Mouse (Mus musculus) limb, embryonic 15.5 days (tissue): ENCODE measurements around the gene Hoxb9. TPM values are rescaled to one million over a fixed set of nuclear protein-coding genes. Genes with fewer than 3 reads are reported as not detected.

ENCODE experiments used
- ATAC-seq: fragments of 200-750 bp; cut with Nextera tagmentation; 2 replicates; pipeline ENCODE4 v1.8.0; 2017; ENCODE audit warnings: low read depth, moderate TSS enrichment; ENCODE audit not compliant: insufficient number of reproducible peaks, low FRiP score, low TSS enrichment
- H3K27ac ChIP-seq: fragments of 300-500 bp; sonication (generic); 2 replicates; pipeline ENCODE4 v1.5.1; 2015; ENCODE audit warnings: moderate library complexity, mild to moderate bottlenecking, inconsistent platforms
- H3K27me3 ChIP-seq: fragments of 300-500 bp; sonication (generic); 2 replicates; pipeline ENCODE4 v1.6.1; 2015; ENCODE audit warnings: inconsistent platforms
- H3K36me3 ChIP-seq: fragments of 300-500 bp; sonication (generic); 2 replicates; pipeline ENCODE4 v1.6.1; 2015; ENCODE audit warnings: inconsistent platforms
- H3K4me1 ChIP-seq: fragments of 300-500 bp; sonication (generic); 2 replicates; pipeline ENCODE4 v1.6.1; 2015; ENCODE audit warnings: inconsistent platforms
- H3K4me2 ChIP-seq: fragments of 300-500 bp; sonication (generic); 2 replicates; pipeline ENCODE4 v1.6.1; 2015; ENCODE audit warnings: mild to moderate bottlenecking, inconsistent platforms
- H3K4me3 ChIP-seq: fragments of 300-500 bp; sonication (generic); 2 replicates; pipeline ENCODE4 v1.5.1; 2015; ENCODE audit warnings: mild to moderate bottlenecking, inconsistent platforms
- H3K9ac ChIP-seq: fragments of 300-500 bp; sonication (generic); 2 replicates; pipeline ENCODE4 v1.6.1; 2015; ENCODE audit warnings: inconsistent platforms
- H3K9me3 ChIP-seq: fragments of 300-500 bp; sonication (generic); 2 replicates; pipeline ENCODE4 v1.6.1; 2016; ENCODE audit warnings: inconsistent platforms
- WGBS: fragments of 180-500 bp; shearing (Covaris S2); methylation state at CpG from one replicate; pipeline ENCODE4 v1.1.7; 2015; 5-methylcytosine and 5-hydroxymethylcytosine counted together
- polyA plus RNA-seq: library from polyadenylated mRNA; unstranded; fragments of >200 nt; fragmentation: Nextera tagmentation; extraction: Ambion mirVana; gene quantifications from 2 replicates; pipeline ENCODE4 v1.2.1, GENCODE M21; 2015

The Hoxb9 gene
- polyA plus RNA-seq, 1 experiment from 2014 or later, result 1.4 TPM

DNA sequence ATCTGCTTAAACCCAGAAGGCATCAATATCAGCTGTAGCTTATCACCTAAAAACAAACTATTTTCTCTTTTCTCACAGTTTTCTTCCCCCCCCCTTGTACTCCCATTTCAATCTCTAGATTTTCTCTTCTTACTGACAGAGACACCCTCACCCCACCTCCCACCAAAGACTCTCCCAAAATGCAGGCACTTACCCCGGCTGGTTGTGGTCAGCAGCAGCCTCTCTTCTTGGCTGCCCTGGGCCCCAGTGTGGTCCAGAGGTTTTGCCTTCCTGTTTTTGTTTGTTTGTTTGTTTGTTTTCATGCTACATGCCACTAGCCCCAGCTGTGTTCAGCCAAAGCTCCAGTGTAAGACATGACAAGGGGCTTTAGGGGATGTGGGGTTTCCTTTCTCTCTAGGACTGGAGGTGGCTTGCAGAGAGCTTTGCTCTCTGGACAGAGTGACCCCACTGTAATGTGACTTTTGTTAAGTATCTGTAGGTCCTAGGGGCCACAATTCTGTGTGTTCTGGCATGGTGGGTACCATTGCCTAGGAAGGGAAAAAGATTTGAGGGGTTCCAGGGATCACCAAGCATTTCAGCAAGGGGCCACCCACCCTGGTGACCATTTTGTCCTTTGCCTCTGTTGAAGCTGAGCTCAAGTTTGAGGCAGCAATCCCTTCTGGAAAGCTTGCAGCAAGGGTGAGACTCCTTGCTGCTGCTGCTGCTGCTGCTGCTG is 3.1 kb upstream of the Hoxb9 start:
- Histone ChIP-seq H3K9ac (no peak overlapping the region), H3K4me2 (no peak overlapping the region), H3K4me1 (peaks cover 26% of the 10 kb centered on the region), H3K4me3 (no peak overlapping the region), H3K9me3 (no peaks in the 10 kb centered on the region), H3K36me3 (no peaks in the 10 kb centered on the region), H3K27me3 (peaks cover 97% of the 10 kb centered on the region), H3K27ac (no peak overlapping the region)
- no peak for ATAC-seq
- 32% methylated on average over 1 of the region's 1 CpGs for WGBS

DNA sequence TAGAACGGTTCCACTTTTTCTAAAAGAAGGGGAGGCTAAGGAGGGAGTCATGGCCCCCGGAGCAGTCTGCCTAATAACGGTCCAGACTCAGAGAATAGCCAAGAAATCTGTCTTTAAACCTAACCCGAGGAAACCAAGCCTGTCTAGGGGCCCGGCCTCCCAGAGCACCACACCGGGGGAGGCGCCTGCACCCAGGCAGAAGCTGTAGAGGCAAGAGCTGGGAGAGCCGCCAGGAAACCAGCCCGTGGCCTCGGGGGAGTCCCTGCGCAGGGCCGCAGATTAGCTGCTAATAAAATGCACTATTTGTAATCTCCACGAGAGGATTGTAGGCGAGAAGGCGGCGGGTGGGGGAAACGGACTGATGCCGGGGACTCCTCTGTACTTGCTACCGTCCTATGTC is 1.4 kb upstream of the Hoxb9 start:
- Histone ChIP-seq H3K27ac (no peak overlapping the region), H3K36me3 (no peaks in the 10 kb centered on the region), H3K4me3 (no peak overlapping the region), H3K27me3 (peaks cover 97% of the 10 kb centered on the region), H3K4me2 (no peak overlapping the region), H3K9me3 (no peaks in the 10 kb centered on the region), H3K9ac (no peak overlapping the region), H3K4me1 (peaks cover 26% of the 10 kb centered on the region)
- no peak for ATAC-seq
- WGBS, result 1% methylated on average over 19 of the region's 19 CpGs

- H3K9ac ChIP-seq, result no peak overlapping the region
- WGBS, result under 1% methylated on average over 52 of the region's 52 CpGs
- peaks cover 26% of the 10 kb centered on the region for H3K4me1 ChIP-seq
- H3K36me3 ChIP-seq, result no peaks in the 10 kb centered on the region
- no peaks in the 10 kb centered on the region for H3K9me3 ChIP-seq
- peaks cover 98% of the 10 kb centered on the region for H3K27me3 ChIP-seq
- H3K27ac ChIP-seq, result no peak overlapping the region
- peak overlapping the region; percentile 36 for H3K4me3 ChIP-seq
- peak overlapping the region; percentile 45 for H3K4me2 ChIP-seq
- no peak for ATAC-seq
Observed at GRCm38 (mm10) chr11:96271541-96272011, 319 bp downstream of the Hoxb9 start.

- Histone ChIP-seq H3K4me3 (peak overlapping the region; percentile 36), H3K27me3 (peaks cover 98% of the 10 kb centered on the region)
Observed at GRCm38 (mm10) chr11:96272024-96272921, 1.0 kb downstream of the Hoxb9 start.

DNA sequence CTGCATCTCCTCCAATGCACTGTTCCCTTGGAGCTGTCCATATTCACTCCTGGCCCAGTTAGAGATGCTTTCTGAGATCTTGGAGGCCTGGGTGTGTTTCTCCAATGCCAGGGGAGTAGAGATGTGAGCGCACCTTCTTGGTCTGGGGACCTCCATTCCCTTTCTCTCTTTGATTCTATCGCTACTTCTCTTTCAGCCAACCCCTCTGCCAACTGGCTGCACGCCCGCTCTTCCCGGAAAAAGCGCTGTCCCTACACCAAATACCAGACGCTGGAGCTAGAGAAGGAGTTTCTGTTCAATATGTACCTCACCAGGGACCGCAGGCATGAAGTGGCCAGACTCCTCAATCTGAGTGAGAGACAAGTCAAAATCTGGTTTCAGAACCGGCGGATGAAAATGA is 3.2 kb downstream of the Hoxb9 start:
- Histone ChIP-seq H3K4me1 (peaks cover 24% of the 10 kb centered on the region), H3K36me3 (no peaks in the 10 kb centered on the region), H3K4me2 (no peak overlapping the region), H3K4me3 (no peak overlapping the region), H3K27me3 (peaks cover 100% of the 10 kb centered on the region), H3K9me3 (no peaks in the 10 kb centered on the region), H3K9ac (no peak overlapping the region), H3K27ac (no peak overlapping the region)
- no peak for ATAC-seq
- WGBS, result 21% methylated on average over 10 of the region's 10 CpGs

More at GRCm38 (mm10) chr11:96272024-96272921, 1.0 kb downstream of the Hoxb9 start:
- no peaks in the 10 kb centered on the region for H3K9me3 ChIP-seq
- no peak for ATAC-seq
- under 1% methylated on average over 55 of the region's 58 CpGs for WGBS
- H3K4me1 ChIP-seq, result peaks cover 26% of the 10 kb centered on the region
- H3K4me2 ChIP-seq, result peak overlapping the region; percentile 45
- H3K36me3 ChIP-seq, result no peaks in the 10 kb centered on the region
- H3K9ac ChIP-seq, result no peak overlapping the region
- no peak overlapping the region for H3K27ac ChIP-seq

DNA sequence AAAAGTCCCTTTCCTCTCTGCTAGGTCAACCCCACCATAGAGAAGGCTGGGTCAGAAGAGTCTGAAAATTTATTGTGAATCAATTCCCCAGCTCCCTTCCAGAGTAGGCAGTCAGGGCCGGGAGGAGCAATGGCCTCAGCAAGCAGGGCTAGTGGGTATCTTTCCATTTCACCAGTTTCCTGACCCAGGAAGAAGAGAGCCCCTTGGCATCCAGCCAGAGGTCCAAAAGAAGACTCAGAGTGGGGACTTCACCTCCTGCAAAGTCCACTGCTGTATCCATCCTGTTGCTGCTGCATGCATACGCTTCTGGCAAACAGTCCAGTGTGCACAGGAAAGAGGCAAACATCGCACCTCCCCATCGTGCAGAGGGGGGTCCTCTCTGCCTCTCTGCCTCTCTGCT is 4.6 kb downstream of the Hoxb9 start:
- H3K27me3 ChIP-seq, result peaks cover 99% of the 10 kb centered on the region
- no peak for ATAC-seq
- peaks cover 17% of the 10 kb centered on the region for H3K4me1 ChIP-seq
- H3K36me3 ChIP-seq, result no peaks in the 10 kb centered on the region
- H3K9ac ChIP-seq, result no peak overlapping the region
- 16% methylated on average over 4 of the region's 4 CpGs for WGBS
- no peak overlapping the region for H3K4me3 ChIP-seq
- H3K27ac ChIP-seq, result no peak overlapping the region
- no peak overlapping the region for H3K4me2 ChIP-seq
- no peaks in the 10 kb centered on the region for H3K9me3 ChIP-seq

DNA sequence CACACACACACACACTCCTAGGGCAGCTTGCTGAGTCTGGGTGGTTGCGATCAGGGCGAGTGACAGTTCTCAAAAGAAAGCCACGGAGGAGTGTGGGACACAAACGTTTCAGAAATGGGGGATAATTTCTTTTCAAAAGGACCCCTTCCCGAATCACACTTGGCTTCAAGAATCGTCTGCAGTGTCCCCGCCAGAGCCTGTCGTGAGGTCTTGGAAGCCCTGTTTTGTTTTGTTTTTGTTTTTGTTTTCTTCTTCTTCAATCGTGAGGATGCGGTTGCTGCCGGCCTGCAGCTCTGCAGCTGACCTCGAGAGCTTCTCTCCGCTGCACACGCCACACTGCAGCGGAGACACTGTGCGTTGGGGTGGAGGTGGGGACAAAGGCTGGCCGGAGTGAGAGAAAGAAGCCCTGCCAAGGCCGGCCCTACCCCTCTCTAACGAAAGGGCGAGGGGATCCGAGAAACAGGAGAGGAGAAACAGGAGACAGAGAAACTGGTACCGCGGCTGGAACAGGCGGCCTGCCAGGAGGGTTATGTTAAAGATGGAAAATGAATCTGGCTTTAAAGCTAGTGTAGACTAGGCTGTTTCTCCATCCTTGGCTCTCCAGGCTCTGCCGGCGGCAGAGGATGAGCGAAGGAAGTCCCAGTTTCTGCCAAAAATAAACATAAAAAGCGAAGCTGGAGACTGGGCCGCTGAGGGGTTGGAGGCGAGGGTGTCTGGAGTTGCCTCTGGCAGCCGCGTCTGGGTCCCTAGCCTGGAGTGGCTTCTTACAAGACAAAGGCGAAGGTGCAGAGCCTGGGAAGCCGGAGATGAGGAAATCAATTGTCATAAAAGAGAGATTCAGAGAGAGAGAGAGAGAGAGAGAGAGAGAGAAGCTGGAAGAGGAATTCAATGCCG is 6.1 kb downstream of the Hoxb9 start:
- WGBS, result 2% methylated on average over 35 of the region's 35 CpGs
- ATAC-seq, result no peak
- Histone ChIP-seq H3K27ac (no peak overlapping the region), H3K27me3 (peaks cover 99% of the 10 kb centered on the region), H3K4me2 (0 out of 2 replicates have a peak overlapping the region, but pooled peaks have one; percentile 6), H3K4me1 (peaks cover 2% of the 10 kb centered on the region), H3K9ac (no peak overlapping the region), H3K4me3 (no peak overlapping the region), H3K36me3 (no peaks in the 10 kb centered on the region), H3K9me3 (no peaks in the 10 kb centered on the region)

GRCm38 (mm10) chr11:96278324-96278723 is 7.1 kb downstream of the Hoxb9 start:
- ATAC-seq, result no peak
- Histone ChIP-seq H3K4me1 (peaks cover 5% of the 10 kb centered on the region), H3K9me3 (no peaks in the 10 kb centered on the region), H3K27ac (no peak overlapping the region), H3K36me3 (no peaks in the 10 kb centered on the region), H3K27me3 (peaks cover 99% of the 10 kb centered on the region), H3K9ac (no peak overlapping the region), H3K4me3 (no peak overlapping the region), H3K4me2 (no peak overlapping the region)
- 9% methylated on average over 14 of the region's 14 CpGs for WGBS

DNA sequence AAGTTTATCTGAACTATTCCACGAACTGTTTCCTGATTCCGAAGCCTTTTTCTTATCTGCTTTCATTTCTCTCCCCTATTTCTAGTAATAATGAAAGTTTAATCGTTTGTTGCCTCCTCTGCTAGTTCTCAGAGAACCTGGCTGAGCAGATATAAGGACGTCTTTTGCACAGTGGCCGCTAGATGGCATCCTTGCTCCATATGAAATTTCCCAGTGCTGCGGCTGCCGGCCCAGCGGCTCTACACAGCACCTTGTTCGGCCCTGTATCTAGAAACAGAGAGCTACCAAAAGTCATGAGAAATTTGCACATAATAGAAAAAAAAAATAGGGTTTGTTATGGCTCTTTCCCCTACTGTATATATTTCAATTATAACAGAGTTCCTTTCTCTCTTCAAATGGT is 7.5 kb downstream of the Hoxb9 start:
- Histone ChIP-seq H3K27me3 (peaks cover 99% of the 10 kb centered on the region), H3K27ac (no peak overlapping the region), H3K36me3 (no peaks in the 10 kb centered on the region), H3K9me3 (no peaks in the 10 kb centered on the region), H3K4me1 (peaks cover 5% of the 10 kb centered on the region), H3K4me3 (no peak overlapping the region), H3K9ac (no peak overlapping the region), H3K4me2 (no peak overlapping the region)
- no peak for ATAC-seq
- under 1% methylated on average over 9 of the region's 9 CpGs for WGBS

- Histone ChIP-seq H3K4me2 (0 out of 2 replicates have a peak overlapping the region, but pooled peaks have one; percentile 3), H3K4me3 (no peak overlapping the region), H3K4me1 (peaks cover 13% of the 10 kb centered on the region), H3K27ac (no peak overlapping the region), H3K36me3 (no peaks in the 10 kb centered on the region), H3K9me3 (no peaks in the 10 kb centered on the region), H3K27me3 (peaks cover 99% of the 10 kb centered on the region), H3K9ac (no peak overlapping the region)
- WGBS, result 3% methylated on average over 31 of the region's 31 CpGs
- no peak for ATAC-seq
Observed at GRCm38 (mm10) chr11:96279421-96280233, 8.4 kb downstream of the Hoxb9 start.
